Mouse (Mus musculus) MEL (cell line): ENCODE measurements around the gene Gm26602. TPM values are rescaled to one million over a fixed set of nuclear protein-coding genes. Genes with fewer than 3 reads are reported as not detected.

ENCODE experiments used
- DNase-seq: peaks from one replicate; pipeline ENCODE4 v3.0.0; 2011; ENCODE audit warnings: low read depth, low spot score
- H3K27ac ChIP-seq: 2 replicates; pipeline ENCODE4 v1.5.1; 2012; ENCODE audit warnings: low read depth, mild to moderate bottlenecking, control low read depth, low read length, moderate library complexity; ENCODE audit not compliant: control insufficient read depth
- H3K27me3 ChIP-seq, 2 experiments: fragments of 150-350 bp in 1 of 2; sonication (generic) in 1 of 2; 2 replicates each; pipeline ENCODE4 v1.6.1; 2012; ENCODE audit warnings: low read length in 2 of 2, mild to moderate bottlenecking in 2 of 2, improper control_type of control experiment in 1 of 2, moderate library complexity in 1 of 2; ENCODE audit not compliant: insufficient read depth in 2 of 2, control insufficient read depth in 1 of 2
- H3K36me3 ChIP-seq, 2 experiments: 2 replicates each; pipeline ENCODE4 v1.6.1; 2012 to 2014; ENCODE audit warnings: low read length in 2 of 2, improper control_type of control experiment in 1 of 2, inconsistent platforms in 1 of 2, mild to moderate bottlenecking in 1 of 2; ENCODE audit not compliant: insufficient read depth in 2 of 2, control insufficient read depth in 1 of 2
- H3K4me1 ChIP-seq, 2 experiments: fragments of 150-350 bp in 1 of 2; sonication (generic) in 1 of 2; 2 replicates each; pipeline ENCODE4 v1.6.1; 2012; ENCODE audit warnings: low read length in 2 of 2, improper control_type of control experiment in 1 of 2, mild to moderate bottlenecking in 1 of 2; ENCODE audit not compliant: insufficient read depth in 2 of 2, control insufficient read depth in 1 of 2
- H3K4me3 ChIP-seq, 2 experiments: fragments of 150-350 bp in 1 of 2; sonication (generic) in 1 of 2; 2 replicates each; pipeline ENCODE4 v1.5.1; 2012; ENCODE audit warnings: low read depth in 2 of 2, low read length in 2 of 2, mild to moderate bottlenecking in 2 of 2, moderate library complexity in 2 of 2, control low read depth in 1 of 2, improper control_type of control experiment in 1 of 2; ENCODE audit not compliant: control insufficient read depth in 1 of 2, insufficient read depth in 1 of 2
- H3K79me2 ChIP-seq: 2 replicates; pipeline ENCODE4 v1.6.1; 2012; ENCODE audit warnings: mild to moderate bottlenecking, low read length, moderate library complexity; ENCODE audit not compliant: control insufficient read depth, poor library complexity, insufficient read depth
- H3K9ac ChIP-seq: 2 replicates; pipeline ENCODE4 v1.6.1; 2012; ENCODE audit warnings: low read depth, mild to moderate bottlenecking, control low read depth, low read length, moderate library complexity; ENCODE audit not compliant: control insufficient read depth, poor library complexity, severe bottlenecking
- H3K9me3 ChIP-seq: fragments of 150-350 bp; sonication (generic); replicated peaks from 2 replicates; pipeline ENCODE4 v1.6.1; 2012; ENCODE audit warnings: mild to moderate bottlenecking, low read length, improper control_type of control experiment, moderate library complexity; ENCODE audit not compliant: insufficient read depth
- BHLHE40 ChIP-seq: IDR thresholded peaks from 2 replicates; pipeline ENCODE4 v1.6.1; 2012; ENCODE audit warnings: low read depth, mild to moderate bottlenecking, inconsistent platforms, low read length, improper control_type of control experiment, borderline replicate concordance
- CHD2 ChIP-seq: IDR thresholded peaks from 2 replicates; pipeline ENCODE4 v1.6.1; 2011; ENCODE audit warnings: low read length, improper control_type of control experiment
- E2F4 ChIP-seq: IDR thresholded peaks from 2 replicates; pipeline ENCODE4 v1.6.1; 2011; ENCODE audit warnings: low read depth, low read length, improper control_type of control experiment, borderline replicate concordance
- ELF1 ChIP-seq: IDR thresholded peaks from 2 replicates; pipeline ENCODE4 v1.6.1; 2014; ENCODE audit warnings: low read depth, mild to moderate bottlenecking, inconsistent platforms, low read length, improper control_type of control experiment, moderate library complexity
- EP300 ChIP-seq, 2 experiments: IDR thresholded peaks; 2 replicates each; pipeline ENCODE4 v1.6.1; 2011; ENCODE audit warnings: improper control_type of control experiment in 2 of 2, low read length in 2 of 2, low read depth in 1 of 2, mild to moderate bottlenecking in 1 of 2
- ETS1 ChIP-seq: IDR thresholded peaks from 2 replicates; pipeline ENCODE4 v1.6.1; 2012; ENCODE audit warnings: low read depth, mild to moderate bottlenecking, inconsistent platforms, low read length, improper control_type of control experiment, moderate library complexity
- GABPA ChIP-seq: IDR thresholded peaks from 2 replicates; pipeline ENCODE4 v1.6.1; 2012; ENCODE audit warnings: low read depth, mild to moderate bottlenecking, inconsistent platforms, low read length, improper control_type of control experiment, moderate library complexity
- GATA1 ChIP-seq: IDR thresholded peaks from 2 replicates; pipeline ENCODE4 v1.6.1; 2011; ENCODE audit warnings: low read depth, low read length, improper control_type of control experiment
- MAX ChIP-seq: IDR thresholded peaks from 2 replicates; pipeline ENCODE4 v1.6.1; 2011; ENCODE audit warnings: low read length, improper control_type of control experiment
- MAZ ChIP-seq: IDR thresholded peaks from 2 replicates; pipeline ENCODE4 v1.6.1; 2012; ENCODE audit warnings: low read depth, mild to moderate bottlenecking, inconsistent platforms, low read length, improper control_type of control experiment
- MXI1 ChIP-seq: IDR thresholded peaks from 2 replicates; pipeline ENCODE4 v1.6.1; 2011; ENCODE audit warnings: mild to moderate bottlenecking, low read depth, low read length, improper control_type of control experiment
- MYC ChIP-seq: IDR thresholded peaks from 2 replicates; pipeline ENCODE4 v1.6.1; 2011; ENCODE audit warnings: low read depth, mild to moderate bottlenecking, low read length, improper control_type of control experiment, moderate library complexity
- POLR2AphosphoS5 ChIP-seq: IDR thresholded peaks from 2 replicates; pipeline ENCODE4 v1.6.1; 2012; ENCODE audit warnings: low read depth, borderline replicate concordance, mild to moderate bottlenecking, inconsistent platforms, low read length, moderate library complexity, mixed read lengths
- TAL1 ChIP-seq: IDR thresholded peaks from 2 replicates; pipeline ENCODE4 v1.6.1; 2012; ENCODE audit warnings: mild to moderate bottlenecking, inconsistent platforms, low read length, moderate library complexity, mixed read lengths
- TBP ChIP-seq: IDR thresholded peaks from 2 replicates; pipeline ENCODE4 v1.8.0; 2011; ENCODE audit warnings: low read depth, low read length, improper control_type of control experiment
- USF2 ChIP-seq, 2 experiments: IDR thresholded peaks; 2 replicates each; pipeline ENCODE4 v1.6.1; 2011 to 2012; ENCODE audit warnings: improper control_type of control experiment in 2 of 2, low read length in 2 of 2, borderline replicate concordance in 1 of 2, inconsistent platforms in 1 of 2, low read depth in 1 of 2, mild to moderate bottlenecking in 1 of 2; ENCODE audit not compliant: insufficient read depth in 1 of 2
- ZC3H11A ChIP-seq: IDR thresholded peaks from 2 replicates; pipeline ENCODE4 v1.6.1; 2012; ENCODE audit warnings: low read depth, mild to moderate bottlenecking, inconsistent platforms, low read length, improper control_type of control experiment
- polyA plus RNA-seq, 2 experiments: library from polyadenylated mRNA; stranded (reverse) in 1 of 2; unstranded in 1 of 2; fragments of >175 nt in 1 of 2; fragments of >200 nt in 1 of 2; gene quantifications; 2 replicates each; pipeline versions ENCODE4 v1.2.1 to v1.2.4; 2012; ENCODE audit warnings: low replicate concordance in 2 of 2, low read depth in 1 of 2; ENCODE audit not compliant: insufficient read length in 2 of 2, insufficient read depth in 1 of 2, missing spikeins in 1 of 2
- total RNA-seq: library from RNA; depleted of rRNA; stranded (reverse); fragments of 300-350 nt; gene quantifications from 2 replicates; pipeline ENCODE4 v1.2.3, GENCODE M21; 2012

The Gm26602 gene
- total and polyA plus RNA-seq, 3 experiments = 4.5 to 10.2 TPM; not detected in 1

- DNase-seq = peak; percentile 33
- peak overlapping the region; percentile 69 for H3K27ac ChIP-seq
- H3K9me3 ChIP-seq = no peaks in the 10 kb centered on the region
- H3K4me1 ChIP-seq = peaks cover 15 to 23% of the 10 kb centered on the region in 2 experiments
- peak overlapping the region; percentile 24 for H3K9ac ChIP-seq
- no peaks in the 10 kb centered on the region for H3K27me3 ChIP-seq
- peaks cover 0 to 7% of the 10 kb centered on the region in 2 experiments; a peak in 2 of 4 replicates for H3K36me3 ChIP-seq
- H3K79me2 ChIP-seq = peaks cover 21% of the 10 kb centered on the region
- H3K4me3 ChIP-seq = peak overlapping the region; percentile 14 to 39
- TF ChIP-seq MAZ = no peak; the same call in 1 of the 2 replicates
- no peak for TF ChIP-seq ELF1
- peak in 1 of 2 experiments; percentile 25; a peak in 1 of 4 replicates for TF ChIP-seq EP300 (IDR thresholded peaks at IDR 0.05; ENCODE audit: low read depth in 1 of 2, low read length in 2 of 2)
- TF ChIP-seq BHLHE40 = no peak
- no peak for TF ChIP-seq GATA1
- no peak for TF ChIP-seq ZC3H11A
- TF ChIP-seq E2F4 = no peak
- TF ChIP-seq USF2 (IDR thresholded peaks at IDR 0.05; ENCODE audit: borderline replicate concordance in 1 of 2, insufficient read depth in 1 of 2, low read depth in 1 of 2, low read length in 2 of 2) = no peak
- peak; percentile 12; the same call in 1 of the 2 replicates for TF ChIP-seq MXI1
- no peak for TF ChIP-seq TAL1
- 0 out of 2 replicates have a peak, but pooled peaks have one; percentile 2 for TF ChIP-seq ETS1
- no peak for TF ChIP-seq MYC
Measured at GRCm38 (mm10) chr10:79914948-79915596, 4.4 kb downstream of the Gm26602 start.

GRCm38 (mm10) chr10:79916081-79916480 is 5.4 kb downstream of the Gm26602 start:
- Histone ChIP-seq H3K9me3 (no peaks in the 10 kb centered on the region), H3K4me1 (peaks cover 15 to 23% of the 10 kb centered on the region in 2 experiments), H3K9ac (peak overlapping the region; percentile 80), H3K36me3 (peaks cover 0 to 7% of the 10 kb centered on the region in 2 experiments; a peak in 2 of 4 replicates), H3K27me3 (no peaks in the 10 kb centered on the region), H3K27ac (no peak overlapping the region), H3K4me3 (peak overlapping the region; percentile 76 to 99), H3K79me2 (peaks cover 21% of the 10 kb centered on the region)
- peak; percentile 31 for DNase-seq
- TF ChIP-seq CHD2 (no peak), MYC (no peak), POLR2AphosphoS5 (no peak), ELF1 (no peak), MAX (0 out of 2 replicates have a peak, but pooled peaks have one; percentile 14), TBP (no peak), GABPA (no peak)
